Mouse (Mus musculus) olfactory bulb, adult 2 months (tissue): ENCODE data around the gene Gm9887.
"Not testable (repeated sequence)": the region's sequence is repeated elsewhere in the genome, so short reads cannot be mapped to it uniquely, and the experiment has no call there.

Experiments used
- CTCF ChIP-seq: fragments of 200-500 bp; IDR thresholded peaks from 2 replicates; pipeline ENCODE4 v1.5.1; 2012; ENCODE audit warnings: low read depth, mild to moderate bottlenecking, low read length, moderate library complexity; ENCODE audit not compliant: insufficient read depth
- POLR2A ChIP-seq: fragments of 200-500 bp; IDR thresholded peaks from 2 replicates; pipeline ENCODE4 v1.6.1; 2012; ENCODE audit warnings: mild to moderate bottlenecking, low read depth, low read length, moderate library complexity; ENCODE audit not compliant: insufficient read depth

DNA sequence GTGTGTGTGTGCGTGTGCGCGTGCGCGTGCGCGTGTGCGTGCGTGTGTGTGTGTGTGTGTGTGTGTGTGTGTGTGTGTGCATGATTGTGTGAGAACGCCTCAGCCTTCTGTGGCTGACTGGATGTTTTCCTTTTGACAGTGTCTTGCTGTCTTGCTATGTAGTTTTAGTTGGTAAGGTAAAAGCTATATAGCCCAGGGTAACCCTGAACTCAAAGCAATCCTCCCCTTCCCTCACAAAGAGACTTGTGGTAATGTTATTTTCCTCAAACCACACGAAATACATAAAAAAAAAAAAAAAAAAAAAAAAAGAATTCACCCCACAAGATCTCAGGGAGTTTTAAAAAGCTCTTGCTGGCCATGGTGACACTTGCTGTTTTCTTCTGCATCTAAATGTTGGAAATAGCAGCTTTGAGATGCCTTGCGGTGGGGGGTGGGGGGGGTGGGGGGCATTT, 14.0 kb upstream of the Gm9887 start:
- TF ChIP-seq CTCF, POLR2A: not testable (repeated sequence)
